Mouse (Mus musculus): Measurements from ENCODE around the gene Nfkbil1.
"Not testable (repeated sequence)": the region's sequence is repeated elsewhere in the genome, so short reads cannot be mapped to it uniquely, and the experiment has no call there.

Gene Nfkbil1

DNA sequence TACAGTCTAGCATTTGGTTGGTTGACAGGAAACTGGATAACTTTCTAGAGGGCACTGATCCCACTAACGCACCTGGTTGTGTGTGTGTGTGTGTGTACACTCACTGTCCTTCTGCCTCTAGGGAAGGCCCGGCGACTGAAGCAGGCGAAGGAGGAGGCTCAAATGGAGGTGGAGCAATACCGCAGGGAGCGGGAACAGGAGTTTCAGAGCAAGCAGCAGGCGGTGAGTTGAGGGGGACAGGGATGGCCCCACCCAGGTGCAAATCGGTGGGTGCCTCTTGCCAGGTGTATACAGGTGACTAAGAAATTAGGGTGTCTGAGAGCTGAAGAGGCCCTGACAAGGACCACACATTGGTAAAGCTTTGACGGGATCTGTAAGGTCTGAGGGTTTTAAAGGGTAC lies 1.4 kb upstream of the Nfkbil1 start:
- no peak for DNase-seq (ENCODE audit: low read depth)

DNA sequence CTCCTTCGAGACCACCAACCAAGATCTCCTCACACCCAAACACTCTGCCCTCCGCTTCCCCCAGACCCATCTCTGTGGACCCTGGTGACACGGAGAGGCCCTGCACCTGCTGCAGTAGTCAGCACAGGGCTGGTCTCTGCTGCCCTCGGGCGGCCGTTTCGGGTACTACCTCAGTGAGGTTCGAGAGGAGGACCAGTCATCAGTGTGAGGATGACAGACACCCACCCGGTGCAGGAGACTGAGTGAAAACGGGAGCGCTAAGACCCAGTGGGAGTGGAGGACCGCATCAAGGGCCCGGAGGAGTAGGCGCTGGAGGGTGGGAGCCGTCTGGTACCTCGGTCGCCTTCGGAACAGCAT lies 776 bp upstream of the Nfkbil1 start:
- peak; percentile 97 for DNase-seq (ENCODE audit: low read depth)

DNA sequence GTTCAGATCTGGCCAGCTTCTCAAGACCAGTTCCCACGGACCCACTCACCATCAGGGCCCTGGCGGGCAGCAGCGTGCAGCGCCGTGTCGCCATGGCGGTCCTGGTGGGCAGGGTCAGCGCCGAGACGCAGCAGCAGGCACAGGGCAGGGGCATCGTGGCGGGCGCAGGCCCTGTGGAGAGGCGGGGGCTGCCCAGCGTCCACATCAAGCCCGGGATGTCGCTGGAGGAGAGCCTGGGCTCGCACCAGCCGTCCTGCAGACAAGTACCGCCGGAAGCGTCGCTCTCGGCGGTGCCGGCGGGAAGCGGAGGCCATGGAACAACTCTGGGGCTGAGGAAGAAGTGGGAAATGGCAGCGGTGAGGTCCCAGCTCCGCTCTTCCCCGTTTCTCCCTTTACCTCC lies 689 bp downstream of the Nfkbil1 start:
- DNase-seq (ENCODE audit: low read depth): peak; percentile 71

DNA sequence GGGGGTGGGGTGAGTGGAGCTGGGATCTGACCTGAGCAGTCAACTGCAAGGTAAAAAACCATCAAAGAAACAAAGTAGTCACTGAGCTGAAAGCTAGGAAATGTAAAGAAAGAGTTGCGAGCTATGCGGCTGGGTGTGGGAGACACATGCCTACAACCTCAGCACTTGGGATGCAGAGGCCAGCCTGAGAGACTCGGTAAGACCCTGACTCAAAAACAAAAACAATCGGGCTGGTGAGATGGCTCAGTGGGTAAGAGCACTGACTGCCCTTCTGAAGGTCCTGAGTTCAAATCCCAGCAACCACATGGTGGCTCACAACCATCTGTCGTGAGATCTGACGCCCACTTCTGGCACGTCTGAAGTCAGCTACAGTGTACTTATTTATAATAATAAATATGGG lies 1.5 kb downstream of the Nfkbil1 start:
- DNase-seq (ENCODE audit: low read depth): not testable (repeated sequence)

DNA sequence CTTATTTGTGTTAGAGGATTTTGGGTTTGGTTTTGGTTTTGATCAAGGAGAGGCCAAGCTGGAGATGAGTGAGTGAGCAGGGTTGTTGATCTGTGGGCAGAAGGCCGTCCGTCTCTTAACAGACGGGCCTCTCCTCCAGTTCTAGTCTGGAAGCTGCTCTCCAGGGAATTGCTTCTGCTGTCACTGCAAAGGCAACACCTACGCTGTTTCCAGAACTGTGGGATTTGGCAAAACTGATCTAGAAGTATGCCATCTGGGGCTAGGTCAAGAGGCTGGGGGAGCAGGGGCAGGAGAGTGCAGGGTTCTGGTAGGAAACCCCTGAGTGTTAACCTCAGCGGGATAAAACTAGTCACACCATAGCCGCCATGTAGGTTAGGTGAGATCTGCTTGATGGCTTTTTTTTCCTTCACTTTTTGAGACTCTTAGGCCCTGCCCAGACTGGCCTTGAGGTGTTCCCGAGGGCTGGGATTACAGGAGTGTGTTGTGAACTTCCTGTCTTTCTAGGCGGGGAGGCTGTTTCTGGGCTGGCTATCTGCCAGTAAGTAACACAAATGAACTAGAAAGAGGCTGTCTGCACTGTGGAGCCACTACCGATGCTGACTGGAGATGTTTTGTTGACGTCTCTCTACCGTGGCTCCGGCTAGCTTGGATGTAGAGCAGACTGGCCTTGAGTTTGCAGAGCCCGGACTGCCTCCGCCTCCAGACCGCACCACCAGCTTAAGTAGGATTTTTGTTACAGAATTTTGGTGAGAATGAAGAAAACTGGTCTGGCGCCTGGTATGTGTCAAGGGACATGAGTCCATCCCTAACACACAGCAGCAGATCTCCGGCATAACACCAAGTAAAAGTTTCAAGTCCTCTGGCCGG lies 2.2 kb downstream of the Nfkbil1 start, which contains the start of gene Atp6v1g2:
Atp6v1g2 (plus strand) TSS at position 547 of the 867 bp plus-strand sequence.
- DNase-seq (ENCODE audit: low read depth): peak; percentile 72

DNA sequence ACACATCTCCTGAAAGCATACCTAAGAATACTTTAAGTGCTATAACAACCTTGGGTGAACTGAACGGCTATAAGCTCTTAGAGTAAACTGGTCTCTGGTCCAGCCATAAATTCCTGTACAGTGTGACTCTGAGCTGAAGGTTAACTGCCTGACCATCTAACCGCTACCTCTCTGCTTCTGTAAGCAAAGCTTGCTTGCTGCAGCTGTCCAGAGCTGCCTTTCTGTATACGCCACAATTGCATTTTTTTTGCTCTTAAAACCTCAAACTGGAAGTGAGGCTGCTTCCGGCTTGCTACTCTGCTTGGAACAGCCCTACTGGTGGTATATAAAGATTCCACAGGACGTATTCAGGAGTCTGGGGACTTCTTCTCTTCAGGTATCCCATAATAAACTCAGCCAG lies 2.9 kb downstream of the Nfkbil1 start:
- peak; percentile 84 for DNase-seq (ENCODE audit: low read depth)

DNA sequence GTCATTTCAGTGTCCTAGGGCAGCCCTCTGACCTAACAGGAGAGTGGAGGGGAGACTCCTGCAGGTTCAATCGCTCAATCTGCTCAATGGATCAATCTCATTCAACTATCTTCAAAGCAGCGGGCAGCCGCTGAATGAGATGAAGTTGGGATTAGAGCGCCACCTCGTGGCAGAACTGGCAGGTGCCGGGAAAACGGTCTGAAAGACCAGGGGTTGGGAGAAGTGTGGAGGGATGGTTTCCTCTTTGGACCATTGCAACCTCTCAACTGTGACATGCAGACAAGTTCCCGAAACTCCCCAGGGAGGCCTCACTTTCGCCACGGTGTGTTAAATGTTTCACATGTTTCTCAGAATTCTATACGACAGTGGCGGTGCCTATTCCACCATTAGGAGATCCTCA lies 3.5 kb downstream of the Nfkbil1 start:
- peak; percentile 94 for DNase-seq (ENCODE audit: low read depth)

DNA sequence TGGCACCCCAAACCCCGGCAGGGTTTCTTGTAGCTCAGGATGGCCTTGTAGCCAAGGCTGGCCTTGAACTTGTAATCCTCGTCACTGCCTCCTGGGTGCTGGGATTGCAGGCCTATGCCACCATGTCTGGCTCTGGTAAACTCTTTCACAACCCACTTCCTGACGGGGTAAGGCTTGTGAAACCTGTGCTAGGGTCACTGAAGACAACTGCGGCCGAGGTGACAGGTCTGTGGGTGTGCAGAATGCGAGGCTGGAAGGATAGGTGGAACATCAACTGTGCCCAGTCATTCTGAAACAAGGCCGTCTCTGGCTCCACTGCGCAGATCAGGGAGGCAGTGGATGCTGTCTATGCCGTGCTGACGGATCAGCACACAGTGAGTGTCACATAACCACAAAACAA lies 4.6 kb downstream of the Nfkbil1 start:
- peak; percentile 91 for DNase-seq (ENCODE audit: low read depth)

DNA sequence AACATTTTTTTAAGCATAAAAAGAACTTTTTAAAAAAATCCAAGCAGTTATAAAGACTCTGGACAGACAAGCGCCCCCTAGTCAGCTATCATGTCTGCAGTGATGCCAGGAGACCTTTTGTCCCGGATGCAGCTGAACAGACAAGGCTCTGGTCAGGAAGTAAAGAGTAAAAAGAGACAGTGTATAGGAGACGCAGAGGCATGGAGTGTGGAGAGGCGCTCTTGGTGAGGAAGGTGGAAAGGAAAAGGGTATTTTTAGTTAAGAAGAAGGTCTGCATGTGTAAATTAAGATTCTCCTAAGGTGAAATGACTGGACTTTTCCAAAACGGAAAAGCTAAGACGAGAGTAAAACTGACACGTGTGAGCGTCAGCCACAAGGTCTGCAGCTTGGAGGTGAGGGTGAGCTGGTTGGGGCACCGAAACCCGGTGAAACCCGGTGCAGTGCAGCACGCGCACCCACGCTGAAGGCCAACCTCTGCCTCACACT lies 9.0 kb downstream of the Nfkbil1 start:
- DNase-seq (ENCODE audit: low read depth): peak; percentile 73

DNA sequence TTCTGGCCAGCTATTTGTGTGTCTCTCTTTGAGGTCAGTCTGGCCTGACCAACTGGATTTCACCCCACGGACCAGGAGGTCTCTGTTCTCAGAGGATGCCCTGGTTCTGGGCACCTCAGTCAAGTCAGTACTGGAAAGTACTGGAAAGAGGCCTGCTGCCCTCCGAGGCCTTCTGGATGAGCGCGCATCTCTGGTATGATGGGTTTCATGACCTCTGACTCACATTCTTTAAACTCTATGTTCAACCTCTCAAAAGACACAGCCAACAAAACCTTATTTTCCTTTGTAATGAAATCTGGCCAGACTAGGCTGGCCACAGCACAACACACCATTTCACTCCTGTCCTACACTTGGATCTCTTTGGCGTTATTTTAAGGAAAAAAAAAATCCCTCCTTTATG lies 10.1 kb downstream of the Nfkbil1 start:
- DNase-seq (ENCODE audit: low read depth): no peak

DNA sequence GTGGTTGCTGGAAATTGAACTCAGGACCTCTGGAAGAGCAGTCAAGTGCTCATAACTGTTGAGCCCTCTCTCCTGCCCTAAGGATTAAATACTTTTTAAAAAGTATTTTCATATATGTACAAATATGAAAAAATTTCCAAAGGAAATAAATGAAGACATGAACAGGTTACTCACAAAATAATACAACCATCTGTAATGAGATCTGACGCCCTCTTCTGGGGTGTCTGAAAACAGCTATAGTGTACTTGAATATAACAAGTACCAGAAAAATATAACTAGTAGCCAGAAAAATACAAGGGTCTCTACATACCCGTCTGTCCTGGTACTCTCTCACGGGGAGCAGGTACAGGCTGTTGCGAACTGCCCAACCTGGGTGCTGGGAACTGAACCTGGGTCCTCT lies 11.0 kb downstream of the Nfkbil1 start:
- DNase-seq (ENCODE audit: low read depth): no peak

DNA sequence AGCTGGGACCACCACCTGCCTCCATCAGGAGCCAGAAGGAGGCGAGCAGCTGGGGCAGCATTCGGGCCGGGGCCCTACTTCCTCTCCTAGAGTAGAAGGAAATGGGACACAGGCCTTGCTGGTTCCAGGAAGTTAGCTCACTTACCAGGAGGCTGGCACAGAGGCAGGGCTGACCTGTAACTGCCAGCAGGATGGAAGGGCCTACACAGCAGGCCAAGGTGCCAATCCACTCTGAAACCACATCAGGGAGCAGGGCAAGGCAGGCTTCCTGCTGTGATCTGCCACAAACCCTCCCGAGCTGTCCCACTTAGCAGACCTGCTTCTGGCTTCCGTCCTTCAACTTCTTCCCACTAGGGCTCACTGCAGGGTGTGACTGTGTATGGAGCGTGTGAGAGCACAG lies 13.3 kb downstream of the Nfkbil1 start:
- DNase-seq (ENCODE audit: low read depth): peak; percentile 59

DNA sequence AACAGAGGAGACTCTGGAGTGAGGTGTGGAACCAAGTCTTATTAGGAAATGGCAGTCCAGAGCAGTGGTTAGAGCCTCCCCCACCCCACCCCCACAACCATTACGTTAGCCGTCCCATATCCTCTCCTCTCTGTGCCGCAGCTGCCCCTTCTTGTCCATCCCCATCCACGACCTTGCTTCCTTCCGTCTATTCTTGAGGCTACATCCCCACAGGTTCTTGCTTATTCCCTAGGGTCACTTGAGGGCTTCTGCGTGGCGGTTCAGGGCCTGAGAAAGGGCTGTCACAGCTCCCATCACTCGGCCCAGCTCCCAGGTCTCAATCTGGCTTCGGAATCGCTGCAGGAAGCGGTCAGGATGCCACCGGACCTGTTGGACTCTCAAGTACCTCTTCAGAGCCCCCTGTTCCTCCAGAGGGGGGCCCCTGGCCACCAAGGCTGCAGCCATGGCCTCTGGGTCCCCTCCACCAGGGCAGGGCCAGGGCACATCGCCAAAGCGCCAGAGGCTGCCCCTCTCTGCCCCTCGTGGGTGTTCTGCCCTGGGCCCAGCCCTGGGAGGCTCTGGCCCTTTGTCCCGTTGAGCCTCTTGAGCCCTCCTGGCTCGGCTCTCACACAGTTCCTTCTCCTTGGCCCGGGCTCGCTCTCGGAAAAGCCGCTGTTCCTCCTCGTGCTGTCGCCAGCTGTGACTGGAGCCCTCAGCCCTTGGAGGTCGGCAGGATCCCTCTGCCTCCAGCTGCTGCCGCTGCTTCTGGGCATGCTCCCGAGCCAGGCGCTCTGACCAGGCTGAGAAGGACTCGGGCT lies 15.2 kb downstream of the Nfkbil1 start, which contains the start of gene Gm16181:
Gm16181 (plus strand) TSS at position 679 of the 797 bp plus-strand sequence.
- no peak for DNase-seq (ENCODE audit: low read depth)

DNA sequence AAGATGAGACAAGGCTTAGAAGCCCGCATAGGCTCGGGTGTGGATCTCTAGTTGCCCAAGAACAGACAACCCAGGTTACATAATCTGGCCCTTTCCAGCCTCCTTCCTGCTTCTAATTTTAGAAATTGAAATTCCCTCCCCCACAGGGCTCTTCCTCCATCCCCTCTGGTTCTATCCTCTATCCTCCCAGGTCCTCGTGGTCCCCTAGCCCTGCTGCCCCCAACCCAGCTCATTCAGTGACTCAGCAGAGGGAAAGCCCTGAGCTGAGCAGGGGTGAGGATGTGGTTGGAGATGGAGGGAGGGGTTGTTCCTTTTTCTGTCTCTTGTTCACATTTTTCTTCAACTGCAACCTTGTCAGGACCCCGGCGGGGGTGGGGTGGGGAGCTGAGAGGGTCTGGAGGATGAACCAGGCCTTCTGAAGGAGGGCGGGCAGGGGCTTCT lies 16.0 kb downstream of the Nfkbil1 start:
- peak; percentile 88 for DNase-seq (ENCODE audit: low read depth)

DNA sequence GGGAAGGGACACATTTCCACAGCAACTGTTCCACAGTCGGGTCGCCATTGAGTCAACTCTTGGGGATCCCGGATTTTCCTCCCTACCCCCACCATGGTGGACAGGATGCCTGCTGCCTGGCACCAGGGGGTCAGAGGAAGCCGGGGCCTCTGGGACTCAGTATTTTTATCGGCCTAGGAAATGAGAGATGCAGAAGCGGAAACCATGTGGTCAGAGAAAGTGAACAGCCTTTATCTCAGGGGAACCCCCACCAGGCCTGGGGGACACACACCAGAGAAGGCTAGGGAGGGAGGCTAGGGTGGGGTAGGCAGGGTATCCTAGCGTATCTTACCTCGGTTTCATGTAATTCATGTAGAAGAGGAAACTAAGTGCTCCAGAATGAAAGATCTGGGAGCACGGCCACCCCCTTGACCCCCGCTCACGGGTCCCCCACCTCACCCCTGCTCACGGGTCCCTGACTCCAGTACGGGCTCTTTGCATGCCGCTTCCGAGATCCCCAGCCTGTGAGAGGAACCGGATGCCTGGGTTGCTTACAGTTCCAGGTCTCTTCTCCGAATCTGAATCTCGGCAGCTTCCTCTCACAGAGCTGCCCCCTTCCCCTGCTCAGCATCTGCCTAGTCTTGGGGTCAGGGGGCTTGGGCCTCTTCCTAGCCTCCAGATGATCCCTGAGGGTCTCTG lies 16.9 kb downstream of the Nfkbil1 start:
- DNase-seq (ENCODE audit: low read depth): peak; percentile 85

DNA sequence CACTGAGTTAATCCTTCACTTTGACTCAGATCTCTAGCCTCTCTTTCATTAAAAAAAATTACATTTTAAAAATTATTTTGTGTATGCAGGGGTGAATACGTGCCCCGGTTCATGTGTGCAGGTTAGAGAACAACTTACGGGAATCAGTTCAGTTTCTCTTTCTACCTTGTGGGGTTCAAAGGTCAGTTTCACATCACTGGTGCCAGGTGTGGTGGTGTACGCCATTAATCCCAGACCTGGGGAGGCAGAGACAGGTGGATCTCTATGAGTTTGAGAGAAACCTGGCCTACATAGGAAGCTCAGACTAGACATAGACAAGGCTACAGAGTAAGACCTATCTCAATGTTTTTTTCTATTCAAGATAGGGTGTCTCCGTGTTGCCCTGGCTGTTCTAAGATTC lies 22.5 kb downstream of the Nfkbil1 start:
- DNase-seq (ENCODE audit: low read depth): no peak

DNA sequence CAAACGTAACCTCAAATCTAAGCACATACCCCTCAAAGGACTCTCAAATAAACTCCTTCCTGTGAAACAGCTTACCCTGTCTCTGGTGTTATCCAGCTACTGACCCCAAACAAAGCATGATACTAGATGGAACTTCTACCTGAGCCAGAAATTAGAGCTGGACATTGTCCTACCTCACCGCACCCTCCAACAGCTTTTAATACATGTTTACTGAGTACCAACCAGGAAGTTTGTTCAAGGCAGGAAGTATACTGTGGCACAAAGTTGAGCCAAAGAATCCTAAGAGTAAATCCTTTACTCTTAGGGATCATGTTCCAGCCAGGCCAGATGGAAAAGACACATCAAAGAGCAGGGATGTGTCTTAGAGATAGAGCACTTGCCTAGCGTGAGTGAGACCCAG lies 25.0 kb downstream of the Nfkbil1 start:
- DNase-seq (ENCODE audit: low read depth): no peak

DNA sequence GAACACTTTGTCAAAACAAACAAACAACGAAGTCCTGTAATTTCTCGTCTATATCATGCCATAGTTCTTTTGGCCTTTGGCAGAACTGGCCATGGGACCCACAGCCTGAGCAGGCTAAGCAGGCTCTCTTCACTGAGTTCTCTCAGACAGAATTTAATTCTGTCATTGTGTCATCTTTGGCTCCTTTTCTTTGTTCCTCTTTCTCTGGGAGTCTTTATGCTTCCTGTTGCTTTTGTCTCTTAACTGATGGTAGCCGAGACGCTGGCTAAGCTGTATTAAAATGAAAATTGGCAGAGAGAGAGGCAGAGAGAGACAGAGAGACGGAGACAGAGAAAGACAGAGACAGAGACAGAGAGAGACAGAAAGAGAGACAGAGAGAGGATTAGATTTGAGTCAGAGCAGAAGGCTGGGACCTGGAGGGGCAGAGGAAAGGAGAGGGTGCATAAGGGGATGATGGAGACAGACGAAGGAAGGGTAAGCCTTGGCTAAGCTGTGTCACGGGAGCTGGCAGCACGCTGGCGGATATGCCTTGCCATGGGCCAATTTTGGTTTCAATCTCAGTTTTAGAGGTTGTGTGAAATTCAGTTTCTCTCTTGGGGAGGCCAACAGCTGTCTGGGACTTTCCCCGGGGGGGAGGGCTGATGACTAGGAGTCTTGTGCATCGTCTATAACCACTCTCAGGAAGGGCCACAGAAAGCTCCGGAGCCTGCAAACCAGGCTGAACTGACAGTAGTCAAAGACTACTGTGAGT lies 25.6 kb downstream of the Nfkbil1 start:
- DNase-seq (ENCODE audit: low read depth): peak; percentile 96

DNA sequence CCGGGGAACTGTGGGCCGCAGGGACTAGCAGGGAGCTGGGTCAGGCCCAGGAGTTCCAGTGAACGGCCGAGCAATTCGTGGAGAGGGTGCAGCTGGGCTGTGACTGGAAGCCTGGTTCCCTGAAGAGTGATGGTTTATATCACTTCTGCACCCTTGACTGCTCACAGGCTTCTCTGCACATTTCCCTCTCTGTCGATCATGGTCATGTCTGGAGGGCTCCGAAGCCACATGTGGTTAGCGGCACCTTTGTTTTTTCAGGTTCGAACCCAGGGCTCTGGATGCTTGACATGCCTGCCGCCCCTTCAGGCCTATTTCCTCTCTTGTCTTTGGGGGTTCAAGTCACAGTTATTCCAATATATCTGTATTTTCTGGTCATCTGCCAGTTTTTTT lies 30.2 kb downstream of the Nfkbil1 start:
- DNase-seq (ENCODE audit: low read depth): no peak

DNA sequence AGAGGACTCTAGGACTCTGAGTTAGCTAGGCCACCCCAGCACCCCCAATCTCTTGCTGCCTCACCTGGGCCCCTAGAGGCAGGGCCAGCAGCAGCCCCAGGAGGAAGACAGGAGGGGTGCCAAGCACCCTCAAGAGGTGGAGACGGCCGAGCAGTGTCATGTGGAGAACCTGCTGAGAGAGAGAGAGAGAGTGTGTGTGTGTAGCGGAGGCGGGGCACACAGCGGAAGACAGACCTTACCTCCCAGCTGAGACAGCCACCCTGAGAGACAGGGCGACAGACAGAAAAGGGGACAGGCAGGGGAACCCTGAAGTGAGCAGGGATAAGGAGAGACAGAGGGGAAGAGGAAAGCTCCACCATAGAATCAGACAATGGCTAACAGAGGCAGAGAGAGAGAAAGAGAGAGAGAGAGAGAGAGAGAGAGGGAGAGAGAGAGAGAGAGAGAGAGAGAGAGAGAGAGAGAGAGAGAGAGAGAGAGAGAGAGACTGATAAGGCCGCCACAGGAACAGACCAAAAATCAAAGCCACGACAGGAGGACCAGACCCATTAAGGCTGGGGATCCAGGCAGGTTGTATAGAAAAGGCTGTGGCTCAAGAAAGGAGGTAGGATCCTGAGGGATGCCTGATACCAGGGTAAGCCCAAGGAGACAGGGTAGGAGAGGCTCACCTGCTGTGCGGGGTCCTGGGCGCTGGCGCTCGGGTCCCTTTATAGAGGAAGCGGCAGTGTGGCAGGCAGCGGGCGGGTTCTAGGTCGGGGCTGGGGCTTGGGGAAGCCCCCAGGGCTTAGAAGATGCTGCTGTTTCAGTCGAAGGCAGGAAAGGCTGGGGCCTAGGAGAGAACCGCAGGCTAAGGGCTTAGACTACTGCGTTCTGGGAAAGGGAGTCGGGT lies 30.9 kb downstream of the Nfkbil1 start, which contains the start of gene Lta:
Lta (minus strand) TSS at position 858 of the 886 bp plus-strand sequence.
- DNase-seq (ENCODE audit: low read depth): peak; percentile 88

Data from induced T-regulatory cell, adult 2 months (primary cell).